Mouse (Mus musculus) ES-Bruce4 (cell line): Measurements from ENCODE around the gene Cdc42bpa.
A peak's percentile ranks its signal among the peaks of the same experiment; 100 is the strongest.

ENCODE experiments used
- CTCF ChIP-seq: IDR thresholded peaks from one replicate; pipeline ENCODE4 v1.8.1; 2011; ENCODE audit warnings: low read depth, low read length
- POLR2A ChIP-seq: IDR thresholded peaks from one replicate; pipeline ENCODE4 v1.8.1; 2011; ENCODE audit warnings: low read length; ENCODE audit not compliant: insufficient read depth

DNA sequence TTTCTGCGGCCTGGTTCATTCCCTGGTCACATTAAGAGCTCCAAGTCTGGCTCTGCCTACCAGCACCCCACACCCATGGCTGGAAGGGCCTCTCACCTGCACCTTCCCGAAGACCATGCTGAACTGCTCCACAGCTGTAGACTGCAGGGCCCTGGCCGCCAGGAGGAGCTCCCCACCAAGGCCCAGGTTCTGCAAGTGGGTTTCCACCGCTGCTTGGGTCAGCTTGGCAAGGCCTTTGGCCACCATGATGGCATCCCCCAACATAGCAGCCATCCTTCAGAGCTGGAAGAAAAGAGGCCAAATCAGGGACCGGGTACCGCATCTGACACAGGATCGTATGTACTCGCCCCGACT lies 221.7 kb downstream of the Cdc42bpa start:
- TF ChIP-seq CTCF (peak; percentile 23), POLR2A (no peak)
